Mouse (Mus musculus): ENCODE data around the gene Zfp938. TPM values are rescaled to one million over a fixed set of nuclear protein-coding genes. Genes with fewer than 3 reads are reported as not detected.

The Zfp938 gene
- polyA plus RNA-seq (2015; fragmentation: Nextera tagmentation; extraction: Ambion mirVana): 22.4 and 22.8 TPM in 2 replicates

GRCm38 (mm10) chr10:82240742-82241400 lies at the start of gene Zfp938:
TSS of gene Zfp938 (minus strand) at chr10:82241280.
- Histone ChIP-seq H3K9me3 (peaks cover 20% of the 10 kb centered on the region), H3K36me3 (peaks cover 28% of the 10 kb centered on the region), H3K27me3 (no peaks in the 10 kb centered on the region), H3K4me1 (replicated peaks) (peaks cover 14% of the 10 kb centered on the region), H3K4me2 (replicated peaks) (peak within 1 kb of the TSS; percentile 72), H3K4me3 (replicated peaks) (peak within 1 kb of the TSS; percentile 73), H3K27ac (peak within 1 kb of the TSS; percentile 84), H3K9ac (replicated peaks) (peak within 1 kb of the TSS; percentile 90)
- WGBS: 5% methylated on average over 27 of the region's 27 CpGs
- peak; percentile 100 for ATAC-seq

- Histone ChIP-seq H3K27ac (no peak overlapping the region), H3K9me3 (peaks cover 10% of the 10 kb centered on the region; the same call in 1 of the 2 replicates), H3K36me3 (no peaks in the 10 kb centered on the region), H3K9ac (replicated peaks) (no peak overlapping the region), H3K27me3 (no peaks in the 10 kb centered on the region), H3K4me2 (replicated peaks) (no peak overlapping the region), H3K4me1 (replicated peaks) (no peaks in the 10 kb centered on the region), H3K4me3 (replicated peaks) (no peak overlapping the region)
- WGBS: 89% methylated on average over 2 of the region's 2 CpGs
- ATAC-seq: no peak
Measured at GRCm38 (mm10) chr10:82257331-82257730, 16.3 kb upstream of the Zfp938 start.

GRCm38 (mm10) chr10:82245021-82245420 lies 3.9 kb upstream of the Zfp938 start:
- Histone ChIP-seq H3K4me3 (replicated peaks) (no peak overlapping the region), H3K4me1 (replicated peaks) (peaks cover 9% of the 10 kb centered on the region), H3K9ac (replicated peaks) (no peak overlapping the region), H3K4me2 (replicated peaks) (no peak overlapping the region), H3K27ac (no peak overlapping the region), H3K27me3 (no peaks in the 10 kb centered on the region), H3K9me3 (no peaks in the 10 kb centered on the region), H3K36me3 (no peaks in the 10 kb centered on the region)
- no peak for ATAC-seq

DNA sequence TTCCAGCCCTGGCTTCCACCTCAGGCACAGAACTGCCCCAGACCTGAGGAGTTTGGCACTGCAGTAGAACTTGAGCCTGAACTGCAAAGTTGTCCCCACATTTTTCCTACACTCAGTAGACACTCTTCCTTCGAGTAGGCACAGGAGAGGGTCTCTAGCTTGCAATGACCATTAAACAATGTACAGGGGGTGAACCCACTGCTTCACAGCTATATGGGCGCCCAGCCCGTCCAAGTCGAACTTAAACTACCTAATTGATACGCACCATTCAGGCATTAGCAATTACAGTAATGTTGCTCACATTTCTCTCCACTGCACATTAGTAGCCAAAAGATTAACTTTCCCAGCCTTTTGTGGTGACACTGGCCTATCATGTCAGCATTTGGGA lies 315 bp upstream of the Zfp938 start:
- Histone ChIP-seq H3K27me3 (no peaks in the 10 kb centered on the region), H3K27ac (peak overlapping the region; percentile 84), H3K9me3 (peaks cover 16% of the 10 kb centered on the region), H3K4me2 (replicated peaks) (peak overlapping the region; percentile 72), H3K4me3 (replicated peaks) (peak overlapping the region; percentile 73), H3K36me3 (peaks cover 23% of the 10 kb centered on the region), H3K9ac (replicated peaks) (peak overlapping the region; percentile 44; the same call in 1 of the 2 replicates), H3K4me1 (replicated peaks) (peaks cover 14% of the 10 kb centered on the region)
- 62% methylated on average over 5 of the region's 5 CpGs for WGBS
- ATAC-seq: no peak

- peak overlapping the region; percentile 65 for H3K4me2 ChIP-seq (replicated peaks)
- H3K9ac ChIP-seq (replicated peaks): peak overlapping the region; percentile 80
- no peaks in the 10 kb centered on the region for H3K27me3 ChIP-seq
- 6% methylated on average over 44 of the region's 47 CpGs for WGBS
- peak; percentile 100 for ATAC-seq
- H3K9me3 ChIP-seq: 0 out of 2 replicates have a peak, but pooled peaks cover 5% of the 10 kb centered on the region
- H3K36me3 ChIP-seq: no peaks in the 10 kb centered on the region
- peak overlapping the region; percentile 97 for H3K27ac ChIP-seq
- peak overlapping the region; percentile 70 for H3K4me3 ChIP-seq (replicated peaks)
- peaks cover 10% of the 10 kb centered on the region for H3K4me1 ChIP-seq (replicated peaks)
Measured at GRCm38 (mm10) chr10:82178257-82179064, 62.6 kb downstream of the Zfp938 start.

Other genes with a start within 250 kb of the Zfp938 start
- 18.1 and 18.3 TPM in 2 replicates for gene Zfp873, start 193.2 kb downstream of the Zfp938 start, polyA plus RNA-seq (2015; fragmentation: Nextera tagmentation; extraction: Ambion mirVana)
- gene BC024063, start 157.9 kb downstream of the Zfp938 start, polyA plus RNA-seq (2015; fragmentation: Nextera tagmentation; extraction: Ambion mirVana): 7.0 and 7.2 TPM in 2 replicates
- gene AU041133, start 113.3 kb downstream of the Zfp938 start, polyA plus RNA-seq (2015; fragmentation: Nextera tagmentation; extraction: Ambion mirVana): 9.8 and 11.0 TPM in 2 replicates
- gene 4932415D10Rik, start 75.3 kb upstream of the Zfp938 start, polyA plus RNA-seq (2015; fragmentation: Nextera tagmentation; extraction: Ambion mirVana): not detected in 2 replicates
- gene Gm4924, start 113.0 kb upstream of the Zfp938 start, polyA plus RNA-seq (2015; fragmentation: Nextera tagmentation; extraction: Ambion mirVana): 20.2 and 20.3 TPM in 2 replicates

All from midbrain, embryonic 13.5 days (tissue).